Mouse (Mus musculus) heart, adult 2 months (tissue): ENCODE measurements at regions not wholly inside any gene's neighbourhood (a gene's known extent, or its start where the extent isn't known, plus 50 kb on each side); places are given as distances from the start of the nearest gene placed in this dataset.

Experiments used
- CTCF ChIP-seq: fragments of 200-600 bp; IDR thresholded peaks from 2 replicates; pipeline ENCODE4 v1.8.1; 2022; ENCODE audit warnings: antibody characterized with exemption, mild to moderate bottlenecking, moderate library complexity
- EP300 ChIP-seq: fragments of 200-500 bp; IDR thresholded peaks from 2 replicates; pipeline ENCODE4 v1.6.1; 2011; ENCODE audit warnings: low read depth, low read length, control low read depth; ENCODE audit not compliant: insufficient read depth
- POLR2A ChIP-seq: fragments of 200-500 bp; IDR thresholded peaks from 2 replicates; pipeline ENCODE4 v1.6.1; 2011; ENCODE audit warnings: mild to moderate bottlenecking, low read depth, low read length, control low read depth; ENCODE audit not compliant: insufficient read depth

DNA sequence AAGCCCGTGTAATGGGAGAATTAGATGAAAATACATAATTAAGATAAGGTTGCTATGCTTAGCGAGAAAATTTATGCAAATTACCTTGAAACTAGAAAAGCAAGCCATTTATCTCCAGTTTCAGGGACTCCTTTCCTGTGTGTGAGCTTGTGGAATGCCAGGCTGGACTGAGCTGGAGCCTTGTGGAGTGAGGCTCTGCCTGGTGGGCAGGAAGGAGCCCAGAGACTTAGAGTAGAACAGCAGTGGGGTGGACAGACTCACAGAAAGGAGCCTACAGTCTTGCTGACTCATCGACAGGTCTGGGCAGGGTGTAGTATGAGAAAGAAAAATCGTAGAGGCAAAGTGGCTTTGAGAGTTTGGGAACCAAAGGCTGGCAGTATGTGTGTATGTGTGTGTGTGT lies 180.6 kb downstream of the Thbs2 start:
- TF ChIP-seq CTCF, result no peak
- no peak for TF ChIP-seq EP300
- no peak for TF ChIP-seq POLR2A
